ENCODE assay signal across 21 mouse cellular contexts in the genomic region with DNA sequence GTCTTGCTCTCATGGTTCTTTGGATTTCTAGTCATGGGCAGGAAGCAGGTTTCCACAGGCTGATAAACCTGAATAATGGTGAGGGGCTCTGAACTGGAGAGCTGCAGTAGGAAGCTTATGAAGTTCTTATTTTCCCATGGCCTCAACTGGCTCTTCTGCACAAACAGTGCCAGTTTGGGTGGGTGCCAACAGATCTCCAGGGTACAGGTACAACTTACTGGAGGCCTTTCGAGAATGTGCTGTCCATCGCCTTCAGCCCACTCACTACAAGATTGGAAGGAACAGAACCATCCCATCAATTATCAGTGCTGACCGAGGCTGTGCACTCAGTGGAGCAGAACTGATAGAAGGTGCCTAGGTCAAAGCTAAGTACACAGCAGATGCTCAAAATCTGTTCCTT. TPM values are rescaled to one million over a fixed set of nuclear protein-coding genes. Genes with fewer than 3 reads are reported as not detected.
DNase-seq lines count a peak whose midpoint lies in the region; ATAC-seq and TF ChIP-seq lines count a peak whose summit lies in the region.
"Had no signal": no experiment of that assay in that cellular context is flagged by ENCODE, and none has a peak within 500 bp of the region (broad histone marks: within the 10 kb centered on the region; RNA-seq: fewer than 3 reads in every experiment).

No protein-coding gene starts in this region.

- no peak overlapping the region for H3K4me2 ChIP-seq in kidney, embryonic 14.5 days (replicated peaks; ENCODE audit: low read depth, low read length)
- H3K4me2 ChIP-seq: forebrain, embryonic 15.5 days had no signal

- no peak overlapping the region for H3K9ac ChIP-seq in kidney, embryonic 14.5 days (ENCODE audit: low read depth, low read length)
- H3K9ac ChIP-seq: forebrain, embryonic 15.5 days; heart, embryonic 13.5 days; hindbrain, embryonic 15.5 days had no signal

- no peaks in the 10 kb centered on the region for H3K9me3 ChIP-seq in kidney, embryonic 14.5 days (ENCODE audit: control insufficient read depth, low read length)
- H3K9me3 ChIP-seq: forebrain, embryonic 15.5 days; heart, embryonic 13.5 days; hindbrain, embryonic 15.5 days had no signal

- peaks cover 8% of the 10 kb centered on the region; the same call in 1 of the 2 replicates for H3K27me3 ChIP-seq in kidney, embryonic 14.5 days (ENCODE audit: control insufficient read depth, insufficient read depth, low read length)

- peak overlapping the region; percentile 71 for H3K4me3 ChIP-seq in gastrocnemius, adult 2 months
- H3K4me3 ChIP-seq in kidney, embryonic 14.5 days (ENCODE audit: low read length) = no peak overlapping the region
- H3K4me3 ChIP-seq: forebrain, embryonic 15.5 days; hindbrain, embryonic 15.5 days had no signal

- WGBS in kidney, embryonic 14.5 days = 69% methylated on average over 3 of the region's 3 CpGs

- no peak overlapping the region for H3K27ac ChIP-seq in gastrocnemius, adult 2 months
- no peak overlapping the region for H3K27ac ChIP-seq in kidney, embryonic 14.5 days (ENCODE audit: low read depth, low read length)
- H3K27ac ChIP-seq: forebrain, embryonic 15.5 days; heart, embryonic 13.5 days; hindbrain, embryonic 15.5 days had no signal

- no peak for DNase-seq in gastrocnemius, adult 2 months
- no peak for DNase-seq in gastrocnemius, postnatal 4 days (ENCODE audit: low spot score in 2 of 2)
- DNase-seq in kidney, postnatal 10 days = peak; percentile 18
- peak; percentile 7 for DNase-seq in urinary bladder, postnatal 14 days (ENCODE audit: low spot score)
- DNase-seq in urinary bladder, postnatal 10 days (ENCODE audit: low spot score) = no peak
- no peak for DNase-seq in lung, adult 18-20 months
- DNase-seq: adrenal gland, postnatal 10 days; cerebellum, adult 11-12 months; cerebellum, adult 9-10 months; cerebellum, postnatal 25 days; gastrocnemius, postnatal 10 days; heart, postnatal 36 days had no signal

- H3K4me1 ChIP-seq in kidney, embryonic 14.5 days (ENCODE audit: control insufficient read depth, insufficient read depth, low read length) = no peaks in the 10 kb centered on the region
- H3K4me1 ChIP-seq: heart, embryonic 13.5 days; hindbrain, embryonic 15.5 days had no signal

- no peak for ATAC-seq in kidney, embryonic 14.5 days (ENCODE audit: low FRiP score, low TSS enrichment)
- ATAC-seq: forebrain, embryonic 15.5 days had no signal

- intact Hi-C loops in gastrocnemius, adult 2 months (cut with DNase I) = no loop called here

- TF ChIP-seq CTCF in gastrocnemius, adult 2 months (IDR thresholded peaks at IDR 0.05) = no peak

- H3K36me3 ChIP-seq in kidney, embryonic 14.5 days (ENCODE audit: control insufficient read depth, insufficient read depth, low read length) = no peaks in the 10 kb centered on the region
- H3K36me3 ChIP-seq: forebrain, embryonic 15.5 days; heart, embryonic 13.5 days; hindbrain, embryonic 15.5 days had no signal

RNA-seq across cellular contexts. Expression of a gene that starts 1.3 kb away (rescaled TPM):
- 1 to 10 TPM in 1 of 2 experiments, under 1 TPM in 1; 0.82 to 2.5 TPM for total RNA-seq in gastrocnemius, adult 2 months (2021)
- total RNA-seq in gastrocnemius, postnatal 4 days (2021) = 10 to 100 TPM; 13.9 to 21.5 TPM
- 3.0 and 4.9 TPM in 2 replicates for polyA plus RNA-seq in kidney, embryonic 14.5 days (2014; fragmentation: Nextera tagmentation; extraction: Ambion mirVana)
- total RNA-seq: MEL had no signal
- polyA plus RNA-seq: C2C12 had no signal

RNA-seq across cellular contexts. Expression of a gene that starts 48.5 kb away (rescaled TPM):
- total RNA-seq in gastrocnemius, adult 2 months (2021) = under 1 TPM in 1 of 2 experiments, not detected in 1; 0.14 TPM
- under 1 TPM in 1 of 2 experiments, not detected in 1; 0.12 TPM for total RNA-seq in gastrocnemius, postnatal 4 days (2021)
- polyA plus RNA-seq in kidney, embryonic 14.5 days (2014; fragmentation: Nextera tagmentation; extraction: Ambion mirVana) = not detected in 2 replicates
- total RNA-seq: gastrocnemius, postnatal 10 days; heart, postnatal 36 days had no signal
- polyA plus RNA-seq: forebrain, embryonic 15.5 days; gonadal fat pad, adult 2 months; heart, postnatal 0 days; hindbrain, embryonic 11.5 days had no signal

Comparison
In these comparisons a context has a peak if more than half of its experiments do, and no peak if none do; other contexts are left out.
1. DNase-seq: peak in kidney, postnatal 10 days (single experiment) and urinary bladder, postnatal 14 days (single experiment); none in gastrocnemius, adult 2 months (single experiment), gastrocnemius, postnatal 4 days (0 of 2), urinary bladder, postnatal 10 days (single experiment) and lung, adult 18-20 months (0 of 2).
2. RNA of a gene that starts 1.3 kb away (total RNA-seq): 13.9 to 21.5 TPM in gastrocnemius, postnatal 4 days; 0.82 to 2.5 TPM in gastrocnemius, adult 2 months; every median in the first group is over 4 times any median in the second.